27 mouse cellular contexts compared by ENCODE assay signal in genomic region chr13:108705441-108705840, GRCm38 (mm10).
"Had no signal": no experiment of that assay in that cellular context is flagged by ENCODE, and none has a peak within 500 bp of the region (broad histone marks: within the 10 kb centered on the region; RNA-seq: fewer than 3 reads in every experiment).

No protein-coding gene starts in this region.

- H3K27me3 ChIP-seq: embryonic facial prominence, embryonic 12.5 days; embryonic facial prominence, embryonic 13.5 days; embryonic facial prominence, embryonic 15.5 days; forebrain, embryonic 12.5 days; forebrain, embryonic 13.5 days; forebrain, embryonic 15.5 days had no signal

- H3K36me3 ChIP-seq: embryonic facial prominence, embryonic 10.5 days; embryonic facial prominence, embryonic 12.5 days; embryonic facial prominence, embryonic 13.5 days; embryonic facial prominence, embryonic 15.5 days; forebrain, embryonic 10.5 days; forebrain, embryonic 12.5 days; forebrain, embryonic 15.5 days; heart, embryonic 10.5 days had no signal

- H3K9me3 ChIP-seq: embryonic facial prominence, embryonic 10.5 days; embryonic facial prominence, embryonic 12.5 days; embryonic facial prominence, embryonic 13.5 days; embryonic facial prominence, embryonic 15.5 days; forebrain, embryonic 10.5 days; forebrain, embryonic 12.5 days; forebrain, embryonic 13.5 days; forebrain, embryonic 15.5 days; heart, embryonic 10.5 days had no signal

- ATAC-seq: forebrain, embryonic 13.5 days; forebrain, embryonic 14.5 days; forebrain, embryonic 15.5 days; forebrain, embryonic 16.5 days; forebrain, postnatal 0 days had no signal

- H3K4me2 ChIP-seq: embryonic facial prominence, embryonic 12.5 days; embryonic facial prominence, embryonic 13.5 days; embryonic facial prominence, embryonic 15.5 days; forebrain, embryonic 12.5 days; forebrain, embryonic 13.5 days; forebrain, embryonic 15.5 days had no signal

- H3K27ac ChIP-seq: embryonic facial prominence, embryonic 10.5 days; embryonic facial prominence, embryonic 12.5 days; embryonic facial prominence, embryonic 13.5 days; embryonic facial prominence, embryonic 15.5 days; forebrain, embryonic 10.5 days; forebrain, embryonic 12.5 days; forebrain, embryonic 13.5 days; forebrain, embryonic 15.5 days; gastrocnemius, adult 2 months; heart, adult 2 months; heart, embryonic 10.5 days had no signal

- H3K9ac ChIP-seq: embryonic facial prominence, embryonic 12.5 days; embryonic facial prominence, embryonic 13.5 days; embryonic facial prominence, embryonic 15.5 days; forebrain, embryonic 12.5 days; forebrain, embryonic 13.5 days; forebrain, embryonic 15.5 days; forebrain, postnatal 0 days had no signal

- H3K4me1 ChIP-seq: embryonic facial prominence, embryonic 10.5 days; embryonic facial prominence, embryonic 12.5 days; embryonic facial prominence, embryonic 13.5 days; embryonic facial prominence, embryonic 15.5 days; forebrain, embryonic 10.5 days; forebrain, embryonic 12.5 days; forebrain, embryonic 13.5 days; forebrain, embryonic 15.5 days; heart, embryonic 10.5 days had no signal

- H3K4me3 ChIP-seq: embryonic facial prominence, embryonic 10.5 days; embryonic facial prominence, embryonic 12.5 days; embryonic facial prominence, embryonic 13.5 days; embryonic facial prominence, embryonic 15.5 days; erythroblast, embryonic 14.5 days; forebrain, embryonic 10.5 days; forebrain, embryonic 12.5 days; forebrain, embryonic 13.5 days; forebrain, embryonic 15.5 days; gastrocnemius, adult 2 months; heart, adult 2 months; heart, embryonic 10.5 days had no signal

- DNase-seq: cerebellum, adult 9-11 months; cerebellum, postnatal 10 days; cerebellum, postnatal 14 days; cerebellum, postnatal 25 days; cerebellum, postnatal 36 days; embryo, embryonic 11 days; forebrain, postnatal 0 days; gastrocnemius, adult 2 months; gastrocnemius, postnatal 10 days; gastrocnemius, postnatal 14 days; gastrocnemius, postnatal 25 days; gastrocnemius, postnatal 36 days; heart, adult 11 months; heart, adult 18-20 months; heart, adult 2 months had no signal
